Comparison of ENCODE assay signal across 14 mouse cellular contexts in genomic region chr7:6189542-6189941, GRCm38 (mm10). TPM values are rescaled to one million over a fixed set of nuclear protein-coding genes. Genes with fewer than 3 reads are reported as not detected.
DNase-seq lines count a peak whose midpoint lies in the region; ATAC-seq and TF ChIP-seq lines count a peak whose summit lies in the region.
"Had no signal": no experiment of that assay in that cellular context is flagged by ENCODE, and none has a peak within 500 bp of the region (broad histone marks: within the 10 kb centered on the region; RNA-seq: fewer than 3 reads in every experiment).

No protein-coding gene starts in this region.

- H3K4me2 ChIP-seq in forebrain, postnatal 0 days (ENCODE audit: low read depth) = no peak overlapping the region
- no peak overlapping the region for H3K4me2 ChIP-seq in forebrain, embryonic 15.5 days (replicated peaks)
- no peak overlapping the region for H3K4me2 ChIP-seq in liver, embryonic 13.5 days
- H3K4me2 ChIP-seq in liver, embryonic 12.5 days = no peak overlapping the region
- H3K4me2 ChIP-seq: embryonic facial prominence, embryonic 15.5 days had no signal

- no peak overlapping the region for H3K9ac ChIP-seq in forebrain, postnatal 0 days
- H3K9ac ChIP-seq in forebrain, embryonic 15.5 days (replicated peaks) = no peak overlapping the region
- no peak overlapping the region for H3K9ac ChIP-seq in liver, embryonic 13.5 days
- H3K9ac ChIP-seq in liver, embryonic 12.5 days = no peak overlapping the region
- H3K9ac ChIP-seq: embryonic facial prominence, embryonic 15.5 days had no signal

- no peak overlapping the region for H3K27ac ChIP-seq in forebrain, postnatal 0 days (ENCODE audit: low read depth, low read length)
- H3K27ac ChIP-seq in forebrain, embryonic 15.5 days (replicated peaks) = no peak overlapping the region
- no peak overlapping the region for H3K27ac ChIP-seq in liver, embryonic 13.5 days
- no peak overlapping the region for H3K27ac ChIP-seq in liver, embryonic 12.5 days
- H3K27ac ChIP-seq in embryonic facial prominence, embryonic 10.5 days (replicated peaks) = no peak overlapping the region
- H3K27ac ChIP-seq in olfactory bulb, adult 2 months (ENCODE audit: insufficient read depth, low read depth, low read length) = no peak overlapping the region
- H3K27ac ChIP-seq: embryonic facial prominence, embryonic 15.5 days had no signal

- H3K27me3 ChIP-seq in forebrain, postnatal 0 days (ENCODE audit: insufficient read depth, low read length) = no peaks in the 10 kb centered on the region
- no peaks in the 10 kb centered on the region for H3K27me3 ChIP-seq in forebrain, embryonic 15.5 days
- no peaks in the 10 kb centered on the region for H3K27me3 ChIP-seq in liver, embryonic 13.5 days
- H3K27me3 ChIP-seq in liver, embryonic 12.5 days (replicated peaks) = peaks cover 18% of the 10 kb centered on the region
- peaks cover 17% of the 10 kb centered on the region for H3K27me3 ChIP-seq in embryonic facial prominence, embryonic 10.5 days (replicated peaks; ENCODE audit: low read depth, poor library complexity, severe bottlenecking)
- H3K27me3 ChIP-seq: embryonic facial prominence, embryonic 15.5 days had no signal

- no peak overlapping the region for H3K4me3 ChIP-seq in forebrain, postnatal 0 days (ENCODE audit: low read depth, low read length)
- no peak overlapping the region for H3K4me3 ChIP-seq in forebrain, embryonic 15.5 days
- no peak overlapping the region for H3K4me3 ChIP-seq in liver, embryonic 13.5 days (replicated peaks)
- H3K4me3 ChIP-seq in liver, embryonic 12.5 days = no peak overlapping the region
- no peak overlapping the region for H3K4me3 ChIP-seq in embryonic facial prominence, embryonic 10.5 days
- no peak overlapping the region for H3K4me3 ChIP-seq in olfactory bulb, adult 2 months (ENCODE audit: insufficient read depth, low read depth, low read length)
- H3K4me3 ChIP-seq: embryonic facial prominence, embryonic 15.5 days had no signal

- no peaks in the 10 kb centered on the region for H3K9me3 ChIP-seq in forebrain, postnatal 0 days (ENCODE audit: low read length)
- no peaks in the 10 kb centered on the region for H3K9me3 ChIP-seq in forebrain, embryonic 15.5 days
- H3K9me3 ChIP-seq in liver, embryonic 13.5 days (replicated peaks) = no peaks in the 10 kb centered on the region
- no peaks in the 10 kb centered on the region for H3K9me3 ChIP-seq in liver, embryonic 12.5 days (replicated peaks)
- H3K9me3 ChIP-seq in embryonic facial prominence, embryonic 10.5 days = peaks cover 8% of the 10 kb centered on the region
- H3K9me3 ChIP-seq: embryonic facial prominence, embryonic 15.5 days had no signal

- peak; percentile 18; the same call in 1 of the 2 replicates for ATAC-seq in forebrain, postnatal 0 days
- no peak for ATAC-seq in forebrain, embryonic 15.5 days (replicated peaks)
- ATAC-seq in liver, embryonic 13.5 days (ENCODE audit: low read depth) = 0 out of 2 replicates have a peak, but pooled peaks have one; percentile 12
- no peak for ATAC-seq in liver, embryonic 12.5 days
- ATAC-seq: CD4-positive, CD25-positive, alpha-beta regulatory T cell, adult 4 months had no signal

- H3K36me3 ChIP-seq in forebrain, postnatal 0 days (ENCODE audit: insufficient read depth) = peaks cover 47% of the 10 kb centered on the region
- peaks cover 56% of the 10 kb centered on the region for H3K36me3 ChIP-seq in forebrain, embryonic 15.5 days
- H3K36me3 ChIP-seq in liver, embryonic 13.5 days = peaks cover 31% of the 10 kb centered on the region
- peaks cover 56% of the 10 kb centered on the region for H3K36me3 ChIP-seq in liver, embryonic 12.5 days
- H3K36me3 ChIP-seq in embryonic facial prominence, embryonic 10.5 days (replicated peaks) = peaks cover 62% of the 10 kb centered on the region

- no peak for TF ChIP-seq POLR2A in olfactory bulb, adult 2 months (IDR thresholded peaks at IDR 0.05; ENCODE audit: insufficient read depth, low read depth, low read length)

- no peaks in the 10 kb centered on the region for H3K4me1 ChIP-seq in forebrain, postnatal 0 days (ENCODE audit: insufficient read depth)
- no peaks in the 10 kb centered on the region for H3K4me1 ChIP-seq in forebrain, embryonic 15.5 days
- no peaks in the 10 kb centered on the region; the same call in 1 of the 2 replicates for H3K4me1 ChIP-seq in liver, embryonic 13.5 days (replicated peaks)
- no peaks in the 10 kb centered on the region for H3K4me1 ChIP-seq in liver, embryonic 12.5 days
- H3K4me1 ChIP-seq in embryonic facial prominence, embryonic 10.5 days = no peaks in the 10 kb centered on the region
- H3K4me1 ChIP-seq in olfactory bulb, adult 2 months (ENCODE audit: control insufficient read depth, insufficient read depth, low read length) = no peaks in the 10 kb centered on the region
- H3K4me1 ChIP-seq: embryonic facial prominence, embryonic 15.5 days had no signal

- WGBS in forebrain, postnatal 0 days = 53% methylated on average over 45 of the region's 45 CpGs
- 54% methylated on average over 44 of the region's 45 CpGs for WGBS in forebrain, embryonic 15.5 days
- WGBS in liver, embryonic 13.5 days (ENCODE audit: insufficient replicate concordance) = 52% methylated on average over 45 of the region's 45 CpGs
- WGBS in liver, embryonic 12.5 days (ENCODE audit: insufficient replicate concordance) = 53% methylated on average over 45 of the region's 45 CpGs
- WGBS in embryonic facial prominence, embryonic 10.5 days = 44% methylated on average over 45 of the region's 45 CpGs
- 64% methylated on average over 45 of the region's 45 CpGs for WGBS in olfactory bulb, adult 2 months

- DNase-seq in forebrain, postnatal 0 days = no peak
- no peak for DNase-seq in liver, embryonic 13.5 days
- peak; percentile 39 for DNase-seq in embryonic facial prominence, embryonic 10.5 days (ENCODE audit: low spot score)
- DNase-seq in adrenal gland, postnatal 10 days = no peak
- no peak for DNase-seq in frontal cortex, postnatal 14 days (ENCODE audit: low spot score in 2 of 2)
- DNase-seq: adrenal gland, postnatal 25 days; lung, postnatal 36 days had no signal

- peak; percentile 54 for TF ChIP-seq CTCF in forebrain, postnatal 0 days (IDR thresholded peaks at IDR 0.05; ENCODE audit: low read depth)
- 0 out of 2 replicates have a peak, but pooled peaks have one; percentile 9 for TF ChIP-seq CTCF in olfactory bulb, adult 2 months (IDR thresholded peaks at IDR 0.05; ENCODE audit: insufficient read depth, low read depth, low read length)

RNA-seq across cellular contexts. Expression of gene Galp, which starts 7.3 kb away (rescaled TPM):
- total RNA-seq in forebrain, postnatal 0 days (2014; rRNA removed) = not detected in 2 replicates
- polyA plus RNA-seq in forebrain, postnatal 0 days (2015; fragmentation: Nextera tagmentation; extraction: Ambion mirVana) = not detected in 2 replicates
- polyA plus RNA-seq in forebrain, embryonic 15.5 days (2015; fragmentation: Nextera tagmentation; extraction: Ambion mirVana) = not detected in 2 replicates
- polyA plus RNA-seq in liver, embryonic 13.5 days (2015; fragmentation: Nextera tagmentation; extraction: Ambion mirVana) = not detected in 2 replicates
- not detected in 2 replicates for polyA plus RNA-seq in liver, embryonic 12.5 days (2016; fragmentation: Nextera tagmentation; extraction: Ambion mirVana)
- polyA plus RNA-seq in embryonic facial prominence, embryonic 10.5 days (2016; fragmentation: Nextera tagmentation; extraction: Ambion mirVana) = not detected in 2 replicates
- not detected in 2 replicates for polyA plus RNA-seq in olfactory bulb, adult 2 months (2012; ENCODE audit: insufficient read depth, insufficient read length, low replicate concordance, missing spikeins)
- total RNA-seq in adrenal gland, postnatal 10 days (2021) = not detected
- total RNA-seq: adrenal gland, postnatal 25 days had no signal
- polyA plus RNA-seq: CD4-positive, CD25-positive, alpha-beta regulatory T cell, adult 4 months; embryonic facial prominence, embryonic 15.5 days; heart, embryonic 14.5 days; neural tube, embryonic 11.5 days had no signal

RNA-seq across cellular contexts. Expression of gene Zfp444, which starts 17.5 kb away (rescaled TPM):
- 76.9 and 81.7 TPM in 2 replicates for total RNA-seq in forebrain, postnatal 0 days (2014; rRNA removed)
- 86.2 and 100 TPM in 2 replicates for polyA plus RNA-seq in forebrain, postnatal 0 days (2015; fragmentation: Nextera tagmentation; extraction: Ambion mirVana)
- 111 and 112 TPM in 2 replicates for polyA plus RNA-seq in forebrain, embryonic 15.5 days (2015; fragmentation: Nextera tagmentation; extraction: Ambion mirVana)
- polyA plus RNA-seq in liver, embryonic 13.5 days (2015; fragmentation: Nextera tagmentation; extraction: Ambion mirVana) = 19.6 and 21.0 TPM in 2 replicates
- polyA plus RNA-seq in liver, embryonic 12.5 days (2016; fragmentation: Nextera tagmentation; extraction: Ambion mirVana) = 25.5 and 26.3 TPM in 2 replicates
- polyA plus RNA-seq in embryonic facial prominence, embryonic 10.5 days (2016; fragmentation: Nextera tagmentation; extraction: Ambion mirVana) = 85.1 and 86.3 TPM in 2 replicates
- polyA plus RNA-seq in olfactory bulb, adult 2 months (2012; ENCODE audit: insufficient read depth, insufficient read length, low replicate concordance, missing spikeins) = not detected in 2 replicates
- 10 to 100 TPM; 26.4 to 27.9 TPM for total RNA-seq in adrenal gland, postnatal 10 days (2021)

RNA-seq across cellular contexts. Expression of gene Zscan5b, which starts 32.5 kb away (rescaled TPM):
- not detected in 2 replicates for total RNA-seq in forebrain, postnatal 0 days (2014; rRNA removed)
- not detected in 2 replicates for polyA plus RNA-seq in forebrain, postnatal 0 days (2015; fragmentation: Nextera tagmentation; extraction: Ambion mirVana)
- not detected in 2 replicates for polyA plus RNA-seq in forebrain, embryonic 15.5 days (2015; fragmentation: Nextera tagmentation; extraction: Ambion mirVana)
- polyA plus RNA-seq in liver, embryonic 13.5 days (2015; fragmentation: Nextera tagmentation; extraction: Ambion mirVana) = not detected in 2 replicates
- polyA plus RNA-seq in liver, embryonic 12.5 days (2016; fragmentation: Nextera tagmentation; extraction: Ambion mirVana) = not detected in 2 replicates
- polyA plus RNA-seq in embryonic facial prominence, embryonic 10.5 days (2016; fragmentation: Nextera tagmentation; extraction: Ambion mirVana) = not detected in 2 replicates
- polyA plus RNA-seq in olfactory bulb, adult 2 months (2012; ENCODE audit: insufficient read depth, insufficient read length, low replicate concordance, missing spikeins) = not detected in 2 replicates
- not detected for total RNA-seq in adrenal gland, postnatal 10 days (2021)
- total RNA-seq: adrenal gland, postnatal 25 days had no signal
- polyA plus RNA-seq: CD4-positive, CD25-positive, alpha-beta regulatory T cell, adult 4 months; embryonic facial prominence, embryonic 15.5 days; heart, embryonic 14.5 days; neural tube, embryonic 11.5 days had no signal

RNA-seq across cellular contexts. Expression of gene Zfp787, which starts 33.7 kb away (rescaled TPM):
- 51.1 and 73.6 TPM in 2 replicates for total RNA-seq in forebrain, postnatal 0 days (2014; rRNA removed)
- 41.0 and 66.1 TPM in 2 replicates for polyA plus RNA-seq in forebrain, postnatal 0 days (2015; fragmentation: Nextera tagmentation; extraction: Ambion mirVana)
- 23.7 and 25.5 TPM in 2 replicates for polyA plus RNA-seq in forebrain, embryonic 15.5 days (2015; fragmentation: Nextera tagmentation; extraction: Ambion mirVana)
- 9.9 and 12.0 TPM in 2 replicates for polyA plus RNA-seq in liver, embryonic 13.5 days (2015; fragmentation: Nextera tagmentation; extraction: Ambion mirVana)
- polyA plus RNA-seq in liver, embryonic 12.5 days (2016; fragmentation: Nextera tagmentation; extraction: Ambion mirVana) = 17.3 and 18.0 TPM in 2 replicates
- polyA plus RNA-seq in embryonic facial prominence, embryonic 10.5 days (2016; fragmentation: Nextera tagmentation; extraction: Ambion mirVana) = 23.5 and 26.1 TPM in 2 replicates
- not detected in 2 replicates for polyA plus RNA-seq in olfactory bulb, adult 2 months (2012; ENCODE audit: insufficient read depth, insufficient read length, low replicate concordance, missing spikeins)
- 10 to 100 TPM; 46.2 to 61.5 TPM for total RNA-seq in adrenal gland, postnatal 10 days (2021)

Comparison
In these comparisons a context has a peak if more than half of its experiments do, and no peak if none do; other contexts are left out.
1. ATAC-seq: peak in forebrain, postnatal 0 days (single experiment) and liver, embryonic 13.5 days (single experiment); none in forebrain, embryonic 15.5 days (single experiment) and liver, embryonic 12.5 days (single experiment).